Mouse (Mus musculus) erythroblast, embryonic 14.5 days (primary cell): ENCODE data around the gene Mrpl45.

Experiments
- GATA1 ChIP-seq: IDR thresholded peaks from 2 replicates; pipeline ENCODE4 v1.6.1; 2012; ENCODE audit warnings: low read length, inconsistent platforms, mixed read lengths
- TAL1 ChIP-seq: IDR thresholded peaks from 3 replicates; pipeline ENCODE4 v1.6.1; 2012; ENCODE audit warnings: low read length, inconsistent platforms, mixed read lengths

GRCm38 (mm10) chr11:97328148-97328547, 12.6 kb downstream of the Mrpl45 start:
- TF ChIP-seq TAL1 (no peak), GATA1 (no peak)
